In the genomic region with DNA sequence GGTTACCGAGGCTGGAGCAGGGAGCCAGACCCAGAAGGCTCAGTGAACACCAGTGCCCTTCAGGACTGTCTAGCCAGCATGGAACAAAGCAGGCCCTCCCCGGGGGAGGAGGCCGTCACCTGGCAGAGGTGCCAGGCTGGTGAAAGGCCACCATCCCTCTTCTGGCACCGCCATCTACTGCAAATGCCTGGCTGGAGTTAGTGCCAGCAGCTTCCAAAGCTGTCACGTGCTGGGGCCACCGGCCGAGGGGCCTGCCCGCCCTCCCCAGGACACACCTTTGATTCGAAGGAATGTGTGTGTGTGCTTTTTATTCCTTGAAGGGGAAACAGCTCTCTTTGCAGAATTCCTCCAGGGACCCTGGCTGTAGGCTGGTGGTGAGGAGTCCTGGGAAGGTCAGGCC, we compare ENCODE assay signal across 13 mouse cellular contexts. TPM values are rescaled to one million over a fixed set of nuclear protein-coding genes. Genes with fewer than 3 reads are reported as not detected.
A peak's percentile ranks its signal among the peaks of the same experiment; 100 is the strongest.
DNase-seq lines count a peak whose midpoint lies in the region; ATAC-seq and TF ChIP-seq lines count a peak whose summit lies in the region.
"Had no signal": no experiment of that assay in that cellular context is flagged by ENCODE, and none has a peak within 500 bp of the region (broad histone marks: within the 10 kb centered on the region; RNA-seq: fewer than 3 reads in every experiment).

No protein-coding gene starts in this region.

- H3K36me3 ChIP-seq in heart, embryonic 10.5 days: no peaks in the 10 kb centered on the region
- no peaks in the 10 kb centered on the region for H3K36me3 ChIP-seq in kidney, embryonic 15.5 days
- H3K36me3 ChIP-seq in hindbrain, postnatal 0 days (ENCODE audit: insufficient read depth, low read length): no peaks in the 10 kb centered on the region
- H3K36me3 ChIP-seq: limb, embryonic 12.5 days had no signal

- no peak overlapping the region for H3K4me3 ChIP-seq in heart, embryonic 10.5 days
- no peak overlapping the region for H3K4me3 ChIP-seq in kidney, embryonic 15.5 days (replicated peaks)
- no peak overlapping the region for H3K4me3 ChIP-seq in hindbrain, postnatal 0 days (ENCODE audit: low read length)
- H3K4me3 ChIP-seq: limb, embryonic 12.5 days; megakaryocyte, embryonic 14.5 days had no signal

- peak; percentile 67 for ATAC-seq in kidney, embryonic 15.5 days (replicated peaks; ENCODE audit: low FRiP score)
- ATAC-seq in hindbrain, postnatal 0 days: no peak

- H3K27ac ChIP-seq in heart, embryonic 10.5 days: no peak overlapping the region
- peak overlapping the region; percentile 88 for H3K27ac ChIP-seq in kidney, embryonic 15.5 days
- H3K27ac ChIP-seq in hindbrain, postnatal 0 days: no peak overlapping the region
- H3K27ac ChIP-seq: limb, embryonic 12.5 days had no signal

- no peaks in the 10 kb centered on the region for H3K9me3 ChIP-seq in heart, embryonic 10.5 days
- H3K9me3 ChIP-seq in kidney, embryonic 15.5 days (replicated peaks): no peaks in the 10 kb centered on the region
- no peaks in the 10 kb centered on the region for H3K9me3 ChIP-seq in hindbrain, postnatal 0 days (ENCODE audit: low read length)
- H3K9me3 ChIP-seq: limb, embryonic 12.5 days had no signal

- peaks cover 11% of the 10 kb centered on the region for H3K4me1 ChIP-seq in heart, embryonic 10.5 days
- peaks cover 33% of the 10 kb centered on the region for H3K4me1 ChIP-seq in kidney, embryonic 15.5 days
- no peaks in the 10 kb centered on the region for H3K4me1 ChIP-seq in hindbrain, postnatal 0 days (ENCODE audit: insufficient read depth, low read length)

- peak; percentile 45 to 71 for DNase-seq in heart, adult 18-20 months
- DNase-seq in heart, embryonic 10.5 days (ENCODE audit: low spot score): no peak
- DNase-seq in fat pad, adult 2 months (ENCODE audit: extremely low read depth, low read depth, low spot score): peak; percentile 28
- peak; percentile 53 for DNase-seq in lung, postnatal 10 days
- DNase-seq in hindbrain, postnatal 0 days (ENCODE audit: low spot score): no peak
- DNase-seq in left cerebral cortex, adult 8-10 months (ENCODE audit: low spot score in 2 of 2): no peak
- DNase-seq: right cerebral cortex, adult 18-20 months had no signal

- H3K4me2 ChIP-seq in kidney, embryonic 15.5 days: no peak overlapping the region
- no peak overlapping the region for H3K4me2 ChIP-seq in hindbrain, postnatal 0 days (ENCODE audit: low read depth, low read length)
- H3K4me2 ChIP-seq: limb, embryonic 12.5 days had no signal

- TF ChIP-seq CTCF in hindbrain, postnatal 0 days (IDR thresholded peaks at IDR 0.05; ENCODE audit: low read depth): no peak

- peaks cover 7% of the 10 kb centered on the region; the same call in 1 of the 2 replicates for H3K27me3 ChIP-seq in heart, embryonic 10.5 days (ENCODE audit: insufficient read depth, poor library complexity, severe bottlenecking)
- no peaks in the 10 kb centered on the region for H3K27me3 ChIP-seq in kidney, embryonic 15.5 days
- H3K27me3 ChIP-seq in hindbrain, postnatal 0 days (ENCODE audit: insufficient read depth, low read length): no peaks in the 10 kb centered on the region
- H3K27me3 ChIP-seq: limb, embryonic 12.5 days had no signal

- 80% methylated on average over 9 of the region's 9 CpGs for WGBS in heart, embryonic 10.5 days
- WGBS in kidney, embryonic 15.5 days: 50% methylated on average over 9 of the region's 9 CpGs
- 66% methylated on average over 9 of the region's 9 CpGs for WGBS in hindbrain, postnatal 0 days

- H3K9ac ChIP-seq in kidney, embryonic 15.5 days: no peak overlapping the region
- no peak overlapping the region for H3K9ac ChIP-seq in hindbrain, postnatal 0 days (replicated peaks; ENCODE audit: low read length)
- H3K9ac ChIP-seq: limb, embryonic 12.5 days had no signal

RNA-seq across cellular contexts. Expression of a gene that starts 23.7 kb away (rescaled TPM):
- total RNA-seq in heart, adult 18-20 months (2021): under 1 TPM in 1 of 2 experiments, not detected in 1; 0.57 TPM
- 0.30 and 1.3 TPM in 2 replicates for polyA plus RNA-seq in heart, embryonic 10.5 days (2016; fragmentation: Nextera tagmentation; extraction: Ambion mirVana)
- 0.56 TPM in 1 of 2 replicates, not detected in the other for polyA plus RNA-seq in kidney, embryonic 15.5 days (2015; fragmentation: Nextera tagmentation; extraction: Ambion mirVana)
- total RNA-seq in hindbrain, postnatal 0 days (2014; rRNA removed): 1.6 TPM in 1 of 2 replicates, not detected in the other
- polyA plus RNA-seq in hindbrain, postnatal 0 days (2015; fragmentation: Nextera tagmentation; extraction: Ambion mirVana): 0.20 TPM in 1 of 2 replicates, not detected in the other
- under 1 TPM in 1 of 4 experiments, not detected in 3; 0.68 TPM for total RNA-seq in left cerebral cortex, adult 8-10 months (2022)
- total RNA-seq: CH12.LX; heart, postnatal 36 days had no signal
- polyA plus RNA-seq: neural tube, embryonic 11.5 days had no signal

RNA-seq across cellular contexts. Expression of a gene that starts 52.2 kb away (rescaled TPM):
- total RNA-seq in heart, adult 18-20 months (2021): 1 to 10 TPM; 1.7 to 3.4 TPM
- polyA plus RNA-seq in heart, embryonic 10.5 days (2016; fragmentation: Nextera tagmentation; extraction: Ambion mirVana): 5.7 and 5.8 TPM in 2 replicates
- polyA plus RNA-seq in kidney, embryonic 15.5 days (2015; fragmentation: Nextera tagmentation; extraction: Ambion mirVana): 8.8 and 9.7 TPM in 2 replicates
- total RNA-seq in hindbrain, postnatal 0 days (2014; rRNA removed): 3.0 and 4.7 TPM in 2 replicates
- polyA plus RNA-seq in hindbrain, postnatal 0 days (2015; fragmentation: Nextera tagmentation; extraction: Ambion mirVana): 2.3 and 2.6 TPM in 2 replicates
- total RNA-seq in left cerebral cortex, adult 8-10 months (2022): 1 to 10 TPM; 4.5 to 7.3 (median 5.7) TPM

Comparison
In these comparisons a context has a peak if more than half of its experiments do, and no peak if none do; other contexts are left out.
1. DNase-seq: peak in heart, adult 18-20 months (2 of 2), fat pad, adult 2 months (single experiment) and lung, postnatal 10 days (single experiment); none in heart, embryonic 10.5 days (single experiment), hindbrain, postnatal 0 days (single experiment) and left cerebral cortex, adult 8-10 months (0 of 2).